Mouse (Mus musculus) left cerebral cortex, postnatal 25 days (tissue): ENCODE measurements at regions not wholly inside any gene's neighbourhood (a gene's known extent, or its start where the extent isn't known, plus 50 kb on each side); places are given as distances from the start of the nearest gene placed in this dataset.
A peak's percentile ranks its signal among the peaks of the same experiment; 100 is the strongest.

Source experiments
- DNase-seq, 2 experiments: peaks; one replicate each; pipeline ENCODE4 v3.0.0; 2022; ENCODE audit warnings: low spot score in 2 of 2, mixed read lengths in 1 of 2
- intact Hi-C: fragments of 180-260 bp; cut with DNase I; formaldehyde crosslinking; loops from one replicate; pipeline ENCODE4 v1.15.1; 2025

DNA sequence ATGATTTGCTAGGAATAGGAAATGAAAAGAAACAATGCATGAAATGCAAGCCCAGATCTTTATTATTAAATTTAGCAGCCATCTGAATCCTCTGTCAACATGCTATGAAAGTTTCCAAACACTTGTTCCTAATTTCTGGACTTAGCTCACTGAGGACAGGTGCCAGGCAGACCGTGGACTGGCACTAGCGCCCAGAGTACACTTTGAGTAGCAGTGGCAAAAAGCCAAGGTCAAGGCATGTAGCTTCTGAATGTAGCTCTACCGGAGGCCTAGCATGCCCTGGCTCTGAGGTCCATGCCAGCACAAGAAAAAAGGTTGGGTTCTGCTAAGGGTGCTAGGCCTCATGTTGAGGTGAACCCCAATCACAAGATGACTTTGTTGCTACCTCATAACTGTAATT, 408.9 kb downstream of the H2al1j start:
- no peak for DNase-seq
- intact Hi-C loops, result no loop called here

GRCm38 (mm10) chrX:11739565-11739964, 411.9 kb downstream of the H2al1j start:
- intact Hi-C loops, result no loop called here
- no peak for DNase-seq

- intact Hi-C loops, result no loop called here
- DNase-seq, result peak in 1 of 2 experiments; percentile 41
Measured at GRCm38 (mm10) chrX:11745911-11746310, 414.2 kb downstream of the Bcor start.

GRCm38 (mm10) chrX:11747386-11748121, 412.6 kb downstream of the Bcor start:
- no peak for DNase-seq
- intact Hi-C loops, result no loop called here

- DNase-seq, result no peak
Measured at GRCm38 (mm10) chrX:11748278-11748677, 411.9 kb downstream of the Bcor start.

DNA sequence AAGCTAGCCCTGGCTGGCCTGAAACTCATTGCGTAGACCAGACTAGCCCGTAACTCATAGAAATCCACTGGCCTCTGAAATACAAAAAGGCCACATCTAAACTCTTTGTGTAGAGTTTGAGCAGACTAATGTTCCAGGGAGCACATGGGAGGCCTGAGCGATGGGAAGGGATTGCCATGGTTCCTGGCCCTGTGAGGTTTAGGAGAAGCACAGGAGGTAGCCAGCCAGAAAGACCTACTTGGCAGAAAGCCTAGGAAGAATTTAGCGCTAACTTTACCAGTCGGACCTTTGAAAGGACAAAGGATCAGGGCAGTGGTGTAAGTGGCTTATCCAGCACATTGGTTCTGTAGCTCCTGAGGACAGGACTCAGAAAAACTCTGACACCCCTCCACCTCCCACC, 407.6 kb downstream of the Bcor start:
- intact Hi-C loops, result no loop called here
- no peak for DNase-seq

More at GRCm38 (mm10) chrX:11748278-11748677, 411.9 kb downstream of the Bcor start:
- intact Hi-C loops, result no loop called here

GRCm38 (mm10) chrX:11752973-11753590, 407.1 kb downstream of the Bcor start:
- DNase-seq, result peak; percentile 3 to 61
- intact Hi-C loops, result no loop called here

- no peak for DNase-seq
- intact Hi-C loops, result no loop called here
Measured at GRCm38 (mm10) chrX:11755046-11755445, 405.1 kb downstream of the Bcor start.

GRCm38 (mm10) chrX:11763351-11764082, 396.6 kb downstream of the Bcor start:
- intact Hi-C loops, result no loop called here
- peak; percentile 7 to 57 for DNase-seq

- intact Hi-C loops, result no loop called here
- no peak for DNase-seq
Measured at GRCm38 (mm10) chrX:11776236-11776899, 383.8 kb downstream of the Bcor start.

- DNase-seq, result no peak
- intact Hi-C loops, result no loop called here
Measured at GRCm38 (mm10) chrX:11795010-11795409, 365.1 kb downstream of the Bcor start.

GRCm38 (mm10) chrX:11797870-11798269, 362.3 kb downstream of the Bcor start:
- DNase-seq, result peak; percentile 4 to 26
- intact Hi-C loops, result no loop called here

GRCm38 (mm10) chrX:11798326-11798725, 361.8 kb downstream of the Bcor start:
- DNase-seq, result no peak
- intact Hi-C loops, result no loop called here

GRCm38 (mm10) chrX:11800400-11800941, 359.7 kb downstream of the Bcor start:
- intact Hi-C loops, result loop anchor here (5.0 to 10.0 kb wide), 4 partner anchors 136 to 354 kb away; no protein-coding TSS in a partner anchor

GRCm38 (mm10) chrX:11801208-11801607, 358.9 kb downstream of the Bcor start:
- no peak for DNase-seq
- intact Hi-C loops, result loop anchor here (5.0 to 10.0 kb wide), 4 partner anchors 136 to 354 kb away; no protein-coding TSS in a partner anchor

More at GRCm38 (mm10) chrX:11800400-11800941, 359.7 kb downstream of the Bcor start:
- DNase-seq, result peak; percentile 56 to 84

DNA sequence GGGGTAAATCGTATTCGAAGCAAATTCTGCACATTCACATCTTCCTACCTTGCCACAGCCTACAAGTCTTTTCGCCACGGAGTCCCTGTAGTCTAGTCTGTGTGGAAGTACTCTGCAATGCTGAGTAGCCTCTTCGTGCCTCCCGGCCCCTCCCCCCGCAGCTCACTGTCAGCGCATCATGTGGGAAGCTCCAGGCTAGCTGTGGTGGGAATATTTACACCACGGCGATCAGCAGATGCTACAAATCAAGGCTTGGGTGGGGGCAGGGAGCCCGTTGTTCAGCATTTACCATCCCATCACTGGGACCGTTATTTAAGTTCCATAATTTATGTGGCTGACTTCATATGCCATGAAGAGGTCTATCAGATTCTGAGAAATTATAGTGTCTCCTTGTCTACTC, 358.5 kb downstream of the Bcor start:
- intact Hi-C loops, result loop anchor here (5.0 to 10.0 kb wide), 4 partner anchors 137 to 353 kb away; no protein-coding TSS in a partner anchor
- no peak for DNase-seq

DNA sequence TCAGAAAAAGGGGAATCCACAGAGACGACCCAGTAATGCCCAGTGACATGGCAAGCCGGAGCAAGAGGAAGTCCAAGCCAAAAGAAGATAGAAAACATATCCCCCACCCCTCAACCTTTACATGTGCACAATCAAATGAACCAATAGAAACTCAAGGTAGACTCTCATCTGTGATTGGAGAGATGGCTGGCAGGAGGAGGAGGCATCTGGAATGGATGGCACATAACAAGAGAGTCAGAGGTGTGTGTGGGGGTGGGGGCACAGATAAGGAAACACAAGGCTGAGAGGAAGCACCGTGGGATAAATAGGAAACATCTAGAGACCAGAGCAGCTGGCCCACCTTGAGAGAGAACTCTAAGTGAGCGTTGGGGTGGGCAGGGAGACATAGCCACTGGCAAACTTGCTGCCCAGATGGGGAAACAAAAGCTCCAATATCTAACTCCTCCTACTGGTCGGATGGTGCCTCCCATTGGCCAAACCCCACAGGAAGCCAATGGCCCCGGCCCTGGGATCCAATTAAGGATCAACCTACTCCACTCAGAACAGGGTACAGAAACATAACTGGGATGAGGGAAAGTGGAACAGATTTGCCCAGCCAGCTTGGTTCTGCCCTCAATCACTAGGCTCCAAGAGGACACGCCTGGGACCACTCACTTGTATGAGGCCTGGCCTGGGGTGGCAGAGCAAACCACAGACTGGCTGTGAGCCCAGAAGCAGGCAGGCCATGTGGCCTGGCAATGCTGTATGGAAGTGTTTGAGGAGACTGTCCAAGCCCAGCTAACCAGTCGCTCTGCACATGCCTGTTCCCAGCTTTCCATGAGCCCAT, 357.9 kb downstream of the Bcor start:
- no peak for DNase-seq
- intact Hi-C loops, result loop anchor here (5.0 to 10.0 kb wide), 4 partner anchors 137 to 353 kb away; no protein-coding TSS in a partner anchor

- no peak for DNase-seq
- intact Hi-C loops, result loop anchor here (5.0 to 10.0 kb wide), 4 partner anchors 138 to 352 kb away; no protein-coding TSS in a partner anchor
Measured at GRCm38 (mm10) chrX:11803239-11803638, 356.9 kb downstream of the Bcor start.
